Mouse (Mus musculus): ENCODE measurements around the gene Cpvl. TPM values are rescaled to one million over a fixed set of nuclear protein-coding genes. Genes with fewer than 3 reads are reported as not detected.

Gene Cpvl
- total and polyA plus RNA-seq, 2 experiments, result not detected

- H3K79me2 ChIP-seq (ENCODE audit: control insufficient read depth, insufficient read depth, low read length), result no peaks in the 10 kb centered on the region
- H3K4me3 ChIP-seq (ENCODE audit: insufficient read depth, low read depth, low read length), result no peak overlapping the region
- no peaks in the 10 kb centered on the region for H3K36me3 ChIP-seq (ENCODE audit: control insufficient read depth, insufficient read depth, low read length)
- no peak overlapping the region for H3K9ac ChIP-seq (ENCODE audit: low read depth, low read length)
- 23% methylated on average over 7 of the region's 7 CpGs for WGBS
- peak; percentile 44 for DNase-seq (ENCODE audit: extremely low read depth, low read depth, low spot score)
- no peaks in the 10 kb centered on the region for H3K4me1 ChIP-seq (ENCODE audit: control insufficient read depth, insufficient read depth, low read length)
- H3K27me3 ChIP-seq (ENCODE audit: control insufficient read depth, insufficient read depth, low read length), result no peaks in the 10 kb centered on the region
- TF ChIP-seq CTCF (IDR thresholded peaks at IDR 0.05; ENCODE audit: low read depth, low read length) (peak; percentile 77), POLR2A (IDR thresholded peaks at IDR 0.05; ENCODE audit: extremely low read depth, insufficient read depth, low read length) (no peak)
- H3K27ac ChIP-seq (replicated peaks; ENCODE audit: insufficient read depth, low read depth, low read length), result no peak overlapping the region
Measured at GRCm38 (mm10) chr6:53958321-53958720, 20.1 kb downstream of the Cpvl start.

- 53% methylated on average over 4 of the region's 4 CpGs for WGBS
- no peak overlapping the region for H3K27ac ChIP-seq (replicated peaks; ENCODE audit: insufficient read depth, low read depth, low read length)
- H3K36me3 ChIP-seq (ENCODE audit: control insufficient read depth, insufficient read depth, low read length), result no peaks in the 10 kb centered on the region
- H3K4me3 ChIP-seq (ENCODE audit: insufficient read depth, low read depth, low read length), result no peak overlapping the region
- H3K4me1 ChIP-seq (ENCODE audit: control insufficient read depth, insufficient read depth, low read length), result no peaks in the 10 kb centered on the region
- H3K79me2 ChIP-seq (ENCODE audit: control insufficient read depth, insufficient read depth, low read length), result no peaks in the 10 kb centered on the region
- no peak for DNase-seq (ENCODE audit: extremely low read depth, low read depth, low spot score)
- H3K9ac ChIP-seq (ENCODE audit: low read depth, low read length), result no peak overlapping the region
- no peak for TF ChIP-seq POLR2A (IDR thresholded peaks at IDR 0.05; ENCODE audit: extremely low read depth, insufficient read depth, low read length)
- no peak for TF ChIP-seq CTCF (IDR thresholded peaks at IDR 0.05; ENCODE audit: low read depth, low read length)
- H3K27me3 ChIP-seq (ENCODE audit: control insufficient read depth, insufficient read depth, low read length), result no peaks in the 10 kb centered on the region
Measured at GRCm38 (mm10) chr6:53956513-53956912, 22.0 kb downstream of the Cpvl start.

GRCm38 (mm10) chr6:53955846-53956245, 22.6 kb downstream of the Cpvl start:
- Histone ChIP-seq H3K36me3 (ENCODE audit: control insufficient read depth, insufficient read depth, low read length) (no peaks in the 10 kb centered on the region), H3K27me3 (ENCODE audit: control insufficient read depth, insufficient read depth, low read length) (no peaks in the 10 kb centered on the region), H3K4me3 (ENCODE audit: insufficient read depth, low read depth, low read length) (no peak overlapping the region), H3K79me2 (ENCODE audit: control insufficient read depth, insufficient read depth, low read length) (no peaks in the 10 kb centered on the region), H3K9ac (ENCODE audit: low read depth, low read length) (no peak overlapping the region), H3K27ac (replicated peaks; ENCODE audit: insufficient read depth, low read depth, low read length) (no peak overlapping the region), H3K4me1 (ENCODE audit: control insufficient read depth, insufficient read depth, low read length) (no peaks in the 10 kb centered on the region)
- TF ChIP-seq POLR2A (IDR thresholded peaks at IDR 0.05; ENCODE audit: extremely low read depth, insufficient read depth, low read length), result no peak
- TF ChIP-seq CTCF (IDR thresholded peaks at IDR 0.05; ENCODE audit: low read depth, low read length), result no peak
- 82% methylated on average over 2 of the region's 2 CpGs for WGBS
- DNase-seq (ENCODE audit: extremely low read depth, low read depth, low spot score), result no peak

GRCm38 (mm10) chr6:53955271-53955670, 23.2 kb downstream of the Cpvl start:
- Histone ChIP-seq H3K79me2 (ENCODE audit: control insufficient read depth, insufficient read depth, low read length) (no peaks in the 10 kb centered on the region), H3K4me3 (ENCODE audit: insufficient read depth, low read depth, low read length) (no peak overlapping the region), H3K27ac (replicated peaks; ENCODE audit: insufficient read depth, low read depth, low read length) (no peak overlapping the region), H3K36me3 (ENCODE audit: control insufficient read depth, insufficient read depth, low read length) (no peaks in the 10 kb centered on the region), H3K9ac (ENCODE audit: low read depth, low read length) (no peak overlapping the region), H3K4me1 (ENCODE audit: control insufficient read depth, insufficient read depth, low read length) (no peaks in the 10 kb centered on the region), H3K27me3 (ENCODE audit: control insufficient read depth, insufficient read depth, low read length) (no peaks in the 10 kb centered on the region)
- no peak for DNase-seq (ENCODE audit: extremely low read depth, low read depth, low spot score)
- 80% methylated on average over 6 of the region's 6 CpGs for WGBS
- TF ChIP-seq CTCF (IDR thresholded peaks at IDR 0.05; ENCODE audit: low read depth, low read length), result no peak
- TF ChIP-seq POLR2A (IDR thresholded peaks at IDR 0.05; ENCODE audit: extremely low read depth, insufficient read depth, low read length), result no peak

GRCm38 (mm10) chr6:53954106-53954505, 24.4 kb downstream of the Cpvl start:
- WGBS, result 50% methylated on average over 5 of the region's 5 CpGs
- H3K9ac ChIP-seq (ENCODE audit: low read depth, low read length), result no peak overlapping the region
- H3K79me2 ChIP-seq (ENCODE audit: control insufficient read depth, insufficient read depth, low read length), result no peaks in the 10 kb centered on the region
- TF ChIP-seq CTCF (IDR thresholded peaks at IDR 0.05; ENCODE audit: low read depth, low read length) (peak; percentile 45; the same call in 1 of the 2 replicates), POLR2A (IDR thresholded peaks at IDR 0.05; ENCODE audit: extremely low read depth, insufficient read depth, low read length) (no peak)
- H3K27me3 ChIP-seq (ENCODE audit: control insufficient read depth, insufficient read depth, low read length), result no peaks in the 10 kb centered on the region
- H3K36me3 ChIP-seq (ENCODE audit: control insufficient read depth, insufficient read depth, low read length), result no peaks in the 10 kb centered on the region
- no peak overlapping the region for H3K4me3 ChIP-seq (ENCODE audit: insufficient read depth, low read depth, low read length)
- DNase-seq (ENCODE audit: extremely low read depth, low read depth, low spot score), result no peak
- H3K27ac ChIP-seq (replicated peaks; ENCODE audit: insufficient read depth, low read depth, low read length), result no peak overlapping the region
- H3K4me1 ChIP-seq (ENCODE audit: control insufficient read depth, insufficient read depth, low read length), result no peaks in the 10 kb centered on the region

- H3K27ac ChIP-seq (replicated peaks; ENCODE audit: insufficient read depth, low read depth, low read length), result no peak overlapping the region
- no peak overlapping the region for H3K9ac ChIP-seq (ENCODE audit: low read depth, low read length)
- H3K4me1 ChIP-seq (ENCODE audit: control insufficient read depth, insufficient read depth, low read length), result no peaks in the 10 kb centered on the region
- TF ChIP-seq CTCF (IDR thresholded peaks at IDR 0.05; ENCODE audit: low read depth, low read length) (no peak), POLR2A (IDR thresholded peaks at IDR 0.05; ENCODE audit: extremely low read depth, insufficient read depth, low read length) (no peak)
- no peak overlapping the region for H3K4me3 ChIP-seq (ENCODE audit: insufficient read depth, low read depth, low read length)
- 80% methylated on average over 6 of the region's 6 CpGs for WGBS
- no peaks in the 10 kb centered on the region for H3K79me2 ChIP-seq (ENCODE audit: control insufficient read depth, insufficient read depth, low read length)
- no peak for DNase-seq (ENCODE audit: extremely low read depth, low read depth, low spot score)
- H3K36me3 ChIP-seq (ENCODE audit: control insufficient read depth, insufficient read depth, low read length), result no peaks in the 10 kb centered on the region
- no peaks in the 10 kb centered on the region for H3K27me3 ChIP-seq (ENCODE audit: control insufficient read depth, insufficient read depth, low read length)
Measured at GRCm38 (mm10) chr6:53953348-53953747, 25.1 kb downstream of the Cpvl start.
